Mouse (Mus musculus) gastrocnemius, adult 2 months (tissue): ENCODE measurements around the gene Upf1. TPM values are rescaled to one million over a fixed set of nuclear protein-coding genes. Genes with fewer than 3 reads are reported as not detected.
A peak's percentile ranks its signal among the peaks of the same experiment; 100 is the strongest.

Source experiments
- DNase-seq: peaks from one replicate; pipeline ENCODE4 v3.0.0; 2022
- H3K27ac ChIP-seq: fragments of 200-600 bp; 2 replicates; pipeline ENCODE4 v1.8.1; 2022; ENCODE audit warnings: mild to moderate bottlenecking
- H3K4me3 ChIP-seq: fragments of 200-600 bp; 2 replicates; pipeline ENCODE4 v1.8.1; 2022; ENCODE audit warnings: mild to moderate bottlenecking, moderate library complexity
- CTCF ChIP-seq: fragments of 200-600 bp; IDR thresholded peaks from 2 replicates; pipeline ENCODE4 v1.8.1; 2022; ENCODE audit warnings: antibody characterized with exemption, mild to moderate bottlenecking, moderate library complexity
- intact Hi-C: fragments of 180-260 bp; cut with DNase I; formaldehyde crosslinking; loops from one replicate; pipeline ENCODE4 v1.15.1; 2025
- total RNA-seq, 2 experiments: library from RNA; stranded (reverse); gene quantifications; 2 replicates each; pipeline ENCODE4 v1.2.3; 2021

Upf1 gene
- total RNA-seq, 2 experiments from 2014 or later = 28.1 to 35.1 TPM

DNA sequence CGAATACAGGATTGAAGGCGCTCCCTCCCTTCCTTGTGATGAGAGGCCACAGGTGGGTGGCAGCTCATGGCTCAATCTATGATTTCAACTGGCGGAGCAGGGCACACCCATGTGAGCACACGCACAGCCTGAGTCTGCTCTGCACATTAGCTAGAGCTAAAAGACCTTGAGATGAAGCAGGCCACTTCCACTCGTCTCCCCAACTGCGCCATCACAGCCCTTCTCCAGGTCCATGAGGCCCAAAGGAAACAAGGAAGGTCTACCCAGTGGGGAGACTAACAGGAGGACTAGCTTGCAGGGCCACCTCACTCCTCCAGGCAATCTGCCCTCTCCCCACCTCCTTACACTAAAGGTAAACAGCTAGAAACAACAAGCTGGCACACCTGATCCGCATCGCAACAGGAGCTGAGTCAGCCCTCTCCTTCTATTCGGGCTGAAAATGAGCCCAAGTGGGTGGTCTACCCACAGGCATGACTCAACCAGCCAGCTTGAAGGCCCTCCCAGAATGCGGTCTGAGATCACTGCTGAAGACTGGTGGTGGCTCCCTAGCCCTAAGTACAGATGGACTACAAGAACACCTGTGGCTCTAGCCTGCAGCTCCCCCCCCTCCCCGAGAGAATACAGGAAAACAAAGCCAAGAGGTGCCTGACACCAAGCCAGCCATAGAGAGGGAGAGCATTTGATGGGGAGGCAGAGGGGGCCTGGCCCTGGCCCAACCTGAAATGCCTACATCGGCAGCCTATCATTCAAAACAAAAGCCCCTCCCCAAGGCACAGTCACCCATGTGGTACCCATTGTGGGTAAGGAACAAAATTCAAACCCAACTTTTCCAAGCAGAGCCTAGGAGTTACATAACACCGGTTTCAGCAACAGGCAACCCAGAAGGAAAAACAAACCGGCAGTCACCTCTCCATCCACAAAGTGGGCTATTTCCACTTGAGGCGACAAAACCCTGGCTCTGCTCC lies 1.8 kb downstream of the Upf1 start:
- no peak for TF ChIP-seq CTCF
- intact Hi-C loops = no loop called here
- peak overlapping the region; percentile 98 for H3K4me3 ChIP-seq
- DNase-seq = no peak
- peak overlapping the region; percentile 90 for H3K27ac ChIP-seq

GRCm38 (mm10) chr8:70347860-70348420 lies 5.1 kb downstream of the Upf1 start:
- intact Hi-C loops = no loop called here
- no peak for TF ChIP-seq CTCF
- H3K4me3 ChIP-seq = no peak overlapping the region; the same call in none of the 2 replicates
- H3K27ac ChIP-seq = peak overlapping the region; percentile 74
- no peak for DNase-seq

GRCm38 (mm10) chr8:70347443-70347842 lies 5.6 kb downstream of the Upf1 start:
- TF ChIP-seq CTCF = no peak
- H3K27ac ChIP-seq = peak overlapping the region; percentile 74
- intact Hi-C loops = no loop called here
- H3K4me3 ChIP-seq = no peak overlapping the region
- no peak for DNase-seq

DNA sequence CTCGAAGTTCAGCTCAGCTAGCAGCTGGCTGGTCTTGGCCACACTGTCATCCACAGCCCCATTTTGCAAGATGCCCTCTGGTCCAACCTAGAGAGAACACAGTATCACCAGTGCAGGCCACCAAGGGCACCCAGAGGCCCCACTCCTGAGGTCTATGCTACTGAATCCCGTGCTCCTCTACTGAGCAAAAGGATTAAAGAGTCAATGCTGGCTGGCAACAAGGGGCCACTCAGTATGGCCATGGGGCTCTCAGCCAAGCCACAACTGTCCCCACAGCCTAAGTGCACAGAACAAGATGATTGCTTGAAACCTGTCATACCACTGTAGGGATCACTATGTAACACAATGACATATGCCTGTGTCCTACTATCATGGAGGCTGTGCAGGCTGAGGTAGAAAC lies 8.8 kb downstream of the Upf1 start:
- TF ChIP-seq CTCF = no peak
- intact Hi-C loops = loop anchor here (5.0 kb wide), 1 partner anchor 163 kb away; the partner anchor contains the start of gene Rex1bd
- no peak for DNase-seq
- Histone ChIP-seq H3K4me3 (no peak overlapping the region), H3K27ac (no peak overlapping the region)

GRCm38 (mm10) chr8:70343696-70344095 lies 9.4 kb downstream of the Upf1 start:
- Histone ChIP-seq H3K27ac (no peak overlapping the region), H3K4me3 (no peak overlapping the region)
- intact Hi-C loops = loop anchor here (5.0 kb wide), 1 partner anchor 164 kb away; the partner anchor contains the start of gene Rex1bd
- peak; percentile 61 for TF ChIP-seq CTCF
- DNase-seq = peak; percentile 52

DNA sequence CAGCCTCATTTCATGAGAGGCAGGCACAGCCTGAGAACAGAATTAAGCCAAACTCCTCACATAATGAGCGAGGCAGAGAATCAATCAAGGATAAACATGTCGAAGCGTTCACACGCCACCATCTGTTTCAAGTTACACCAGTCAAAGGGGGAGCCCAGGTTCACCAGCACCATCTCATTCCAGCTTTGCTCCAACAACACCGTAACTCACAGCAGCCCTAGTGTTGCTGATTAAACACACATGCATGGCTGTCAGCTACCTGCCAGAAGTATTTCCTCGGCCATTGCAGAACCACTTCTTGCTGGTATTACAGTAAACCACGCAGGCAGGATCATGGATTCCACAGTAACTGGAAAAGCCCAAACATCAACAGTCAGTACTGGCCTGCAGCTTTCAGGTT lies 10.0 kb downstream of the Upf1 start:
- no peak overlapping the region for H3K4me3 ChIP-seq
- no peak for TF ChIP-seq CTCF
- intact Hi-C loops = loop anchor here (5.0 kb wide), 1 partner anchor 164 kb away; the partner anchor contains the start of gene Rex1bd
- DNase-seq = no peak
- 0 out of 2 replicates have a peak overlapping the region, but pooled peaks have one; percentile 16 for H3K27ac ChIP-seq

DNA sequence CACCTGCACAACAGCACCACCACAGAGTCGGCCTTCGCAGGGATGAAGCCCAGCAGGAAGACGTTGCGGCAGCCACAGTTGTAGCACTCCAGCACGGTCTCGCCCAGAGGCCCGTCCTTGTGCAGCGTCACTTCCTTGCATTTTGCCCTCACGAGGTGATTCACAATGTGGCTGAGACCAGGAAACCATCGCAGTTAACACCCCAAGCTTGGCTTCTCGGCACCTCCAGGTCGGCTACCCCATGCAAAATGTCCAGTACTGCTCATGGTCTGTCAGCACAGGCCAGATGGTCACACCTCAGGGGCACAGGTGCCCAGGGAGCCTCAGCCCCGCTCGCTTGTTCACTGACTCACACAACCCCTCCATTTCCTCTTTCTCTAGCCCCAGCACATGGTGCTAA lies 11.1 kb downstream of the Upf1 start:
- H3K4me3 ChIP-seq = no peak overlapping the region
- H3K27ac ChIP-seq = no peak overlapping the region
- no peak for DNase-seq
- TF ChIP-seq CTCF = no peak
- intact Hi-C loops = loop anchor here (5.0 kb wide), 1 partner anchor 165 kb away; the partner anchor contains the start of gene Rex1bd

GRCm38 (mm10) chr8:70340659-70341058 lies 12.4 kb downstream of the Upf1 start:
- Histone ChIP-seq H3K4me3 (no peak overlapping the region), H3K27ac (peak overlapping the region; percentile 66)
- peak; percentile 44 for DNase-seq
- TF ChIP-seq CTCF = no peak
- intact Hi-C loops = loop anchor here (5.0 kb wide), 1 partner anchor 167 kb away; the partner anchor contains the start of gene Rex1bd

GRCm38 (mm10) chr8:70338931-70339330 lies 14.1 kb downstream of the Upf1 start:
- Histone ChIP-seq H3K4me3 (no peak overlapping the region), H3K27ac (no peak overlapping the region)
- intact Hi-C loops = no loop called here
- no peak for DNase-seq
- no peak for TF ChIP-seq CTCF

DNA sequence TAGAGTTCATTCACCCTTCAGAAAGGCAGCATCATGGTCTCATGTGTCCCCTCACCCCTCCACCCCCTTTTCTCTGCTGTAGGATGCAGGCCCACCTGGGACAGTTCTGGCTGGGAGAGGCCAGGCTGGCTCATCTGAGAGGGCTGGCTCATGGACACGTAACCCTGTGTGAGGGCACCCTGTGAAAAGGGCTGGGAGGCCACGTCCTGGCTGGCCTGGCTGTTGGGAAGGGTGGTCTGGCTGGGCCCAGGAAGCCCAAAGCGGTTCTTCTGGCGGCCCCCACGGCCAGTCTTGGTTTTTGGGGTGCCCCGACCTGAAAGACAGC lies 20.2 kb downstream of the Upf1 start:
- Histone ChIP-seq H3K27ac (no peak overlapping the region), H3K4me3 (no peak overlapping the region)
- DNase-seq = no peak
- intact Hi-C loops = no loop called here
- TF ChIP-seq CTCF = no peak

DNA sequence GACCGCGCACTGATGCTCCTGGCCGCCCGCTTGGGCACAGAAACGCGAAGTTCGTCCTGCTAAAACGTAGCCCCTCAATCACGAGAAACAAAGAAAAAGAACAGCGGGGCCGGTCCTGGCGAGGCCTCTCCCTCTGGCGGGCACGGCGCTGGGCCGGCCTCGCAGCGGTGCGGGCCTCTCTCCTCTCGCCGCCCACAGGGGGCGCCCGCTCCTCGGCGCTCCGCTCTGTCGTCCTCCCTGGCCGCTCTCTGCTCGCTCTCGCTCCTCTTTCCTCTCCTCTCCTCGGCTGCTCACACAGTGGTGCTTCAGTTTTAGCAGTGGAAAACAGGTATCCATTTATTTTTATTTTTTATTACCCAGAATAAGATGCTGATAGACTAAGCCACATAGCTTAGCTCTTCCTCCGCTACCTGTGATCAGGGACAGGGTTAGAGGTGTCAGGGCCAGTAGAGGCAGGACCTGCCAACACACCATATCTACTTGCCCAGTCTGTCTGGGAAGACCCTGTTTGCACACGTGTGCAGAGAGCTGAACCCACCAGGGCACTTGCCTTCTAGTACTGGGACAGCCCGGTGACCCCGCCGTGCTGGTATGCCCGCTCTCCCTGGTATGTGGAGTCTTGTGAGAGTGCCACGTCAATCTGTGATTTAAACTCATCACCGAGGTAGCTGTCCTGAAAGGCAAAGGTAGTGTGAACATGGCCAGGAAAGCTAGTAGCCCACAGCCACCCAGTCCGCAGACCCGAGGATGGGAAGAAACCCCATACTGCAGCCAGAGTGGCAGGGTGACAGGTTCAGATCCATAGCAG lies 20.8 kb downstream of the Upf1 start:
- Histone ChIP-seq H3K4me3 (no peak overlapping the region; the same call in 1 of the 2 replicates), H3K27ac (no peak overlapping the region)
- intact Hi-C loops = no loop called here
- DNase-seq = peak; percentile 85
- TF ChIP-seq CTCF = peak; percentile 97

DNA sequence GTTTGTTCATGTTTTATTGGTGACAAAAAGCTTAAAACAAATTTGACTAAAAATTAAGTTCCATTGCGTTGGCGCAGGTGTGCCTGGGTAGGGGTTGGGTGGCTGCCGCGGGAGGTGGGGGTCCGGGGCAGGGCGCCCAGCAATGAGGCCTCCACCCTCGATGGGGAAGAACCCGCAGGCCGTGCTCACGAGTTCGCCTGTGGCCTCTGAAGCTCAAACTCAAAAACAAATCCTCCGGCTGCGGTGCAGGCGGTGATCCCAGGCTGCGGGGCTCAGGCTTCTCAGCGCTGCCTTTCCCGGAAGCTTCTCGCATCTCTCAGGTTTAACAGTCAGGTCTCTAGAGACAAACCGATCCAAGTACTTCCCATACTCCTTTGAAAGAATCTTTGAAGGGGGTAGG lies 21.6 kb downstream of the Upf1 start:
- no peak for TF ChIP-seq CTCF

More for the DNA sequence above, 21.6 kb downstream of the Upf1 start:
- H3K27ac ChIP-seq = no peak overlapping the region
- intact Hi-C loops = no loop called here
- no peak for DNase-seq
- no peak overlapping the region for H3K4me3 ChIP-seq
